Mouse (Mus musculus): ENCODE data around the gene Fam117a.

Gene Fam117a

GRCm38 (mm10) chr11:95366280-95366897 is 29.6 kb downstream of the Fam117a start:
- DNase-seq, result peak in 1 of 2 experiments; percentile 35

- DNase-seq, result no peak
These were observed 30.4 kb downstream of the Fam117a start for GRCm38 (mm10) chr11:95367011-95367735.

GRCm38 (mm10) chr11:95368231-95368823 is 31.5 kb downstream of the Fam117a start:
- no peak for DNase-seq

GRCm38 (mm10) chr11:95368871-95369270 is 32.1 kb downstream of the Fam117a start:
- DNase-seq, result no peak

GRCm38 (mm10) chr11:95369964-95370890 is 33.4 kb downstream of the Fam117a start:
- DNase-seq, result peak in 1 of 2 experiments; percentile 38

DNA sequence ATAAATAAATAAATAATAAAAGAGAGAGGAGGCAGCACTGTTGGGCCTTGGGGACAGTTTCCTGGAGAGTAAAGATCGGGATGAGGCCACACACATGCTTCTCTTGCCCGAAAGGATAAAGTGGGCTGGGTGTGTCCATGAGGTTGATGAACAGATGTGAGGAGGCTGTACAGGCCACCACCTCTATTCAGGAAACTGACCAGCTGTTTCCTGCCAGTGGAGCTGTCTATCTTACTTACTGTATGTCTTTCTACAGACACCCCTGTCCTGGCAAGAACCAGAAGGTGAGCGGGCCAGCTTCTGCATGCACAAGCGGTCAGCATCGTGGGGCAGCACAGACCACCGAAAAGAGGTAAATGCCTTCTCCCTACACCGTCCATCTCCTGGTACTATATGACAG is 34.4 kb downstream of the Fam117a start:
- DNase-seq, result no peak

DNA sequence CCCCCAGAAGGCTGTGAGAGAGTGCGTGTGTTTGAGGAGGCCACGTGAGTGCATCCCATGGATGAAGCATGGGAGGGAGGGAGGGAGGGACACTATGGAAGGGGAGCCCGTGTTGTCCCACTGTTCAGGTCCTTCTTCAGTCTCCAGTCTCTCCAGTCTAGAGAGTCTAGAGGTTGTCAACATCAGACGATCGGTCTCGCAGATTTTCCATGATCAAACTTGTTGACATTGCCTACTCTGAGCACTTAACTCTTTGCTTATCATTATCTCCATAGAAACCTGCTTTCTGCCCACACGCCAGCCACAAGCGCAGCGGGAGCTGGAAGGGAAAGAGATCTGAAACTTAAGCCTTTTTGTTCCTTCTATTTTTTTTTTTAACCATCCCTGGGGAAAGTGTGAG is 42.1 kb downstream of the Fam117a start:
- DNase-seq, result no peak

- DNase-seq, result no peak
These were observed 42.7 kb downstream of the Fam117a start for GRCm38 (mm10) chr11:95379552-95379951.

- DNase-seq, result no peak
These were observed 43.9 kb downstream of the Fam117a start for GRCm38 (mm10) chr11:95380711-95381110.

- peak; percentile 77 to 78 for DNase-seq
These were observed 44.3 kb downstream of the Fam117a start for GRCm38 (mm10) chr11:95381146-95381545.

DNA sequence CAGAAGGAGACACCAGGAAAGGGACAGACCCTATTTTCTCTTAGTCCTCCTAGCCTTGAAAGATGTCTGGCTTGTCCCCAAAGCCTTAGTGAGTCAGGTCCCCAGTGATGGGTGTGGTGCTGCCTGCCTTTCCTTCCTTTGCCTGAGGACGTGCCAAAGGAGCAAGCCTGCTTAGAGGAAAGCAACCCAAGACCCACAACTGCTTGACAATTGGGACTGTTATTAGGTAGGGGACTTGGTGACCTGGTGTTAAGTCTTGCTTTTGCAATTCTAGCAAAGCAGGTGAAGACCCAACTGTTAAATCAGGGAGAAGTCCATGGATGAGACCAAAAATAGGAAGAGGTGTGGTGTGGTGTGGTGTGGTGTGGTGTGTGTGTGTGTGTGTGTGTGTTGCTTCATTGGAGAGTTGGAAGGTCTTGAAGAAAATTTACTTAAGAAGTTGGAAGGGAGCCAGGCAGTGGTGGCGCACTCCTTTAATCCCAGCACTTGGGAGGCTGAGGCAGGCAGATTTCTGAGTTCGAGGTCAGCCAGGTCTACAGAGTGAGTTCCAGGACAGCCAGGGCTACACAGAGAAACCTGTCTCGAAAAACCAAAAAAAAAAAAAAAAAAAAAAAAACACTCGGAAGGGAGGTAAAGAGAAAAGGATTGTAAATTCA is 46.6 kb downstream of the Fam117a start:
- peak; percentile 52 for DNase-seq

- no peak for DNase-seq
These were observed 47.1 kb downstream of the Fam117a start for GRCm38 (mm10) chr11:95384004-95384318.

GRCm38 (mm10) chr11:95384319-95384972 is 47.6 kb downstream of the Fam117a start, which contains the start of gene Slc35b1:
Gene Slc35b1, plus strand, starts transcription at chr11:95384692.
- peak; percentile 95 to 97 for DNase-seq

- DNase-seq, result no peak
These were observed 48.1 kb downstream of the Fam117a start for GRCm38 (mm10) chr11:95384973-95385320.

GRCm38 (mm10) chr11:95387354-95387753 is 50.5 kb downstream of the Fam117a start:
- no peak for DNase-seq

- no peak for DNase-seq
These were observed 52.2 kb downstream of the Fam117a start for GRCm38 (mm10) chr11:95389006-95389405.

- DNase-seq, result no peak
These were observed 53.6 kb downstream of the Fam117a start for GRCm38 (mm10) chr11:95390420-95390819.

- no peak for DNase-seq
These were observed 54.4 kb downstream of the Fam117a start for GRCm38 (mm10) chr11:95391201-95391600.

- no peak for DNase-seq
These were observed 54.9 kb downstream of the Fam117a start for GRCm38 (mm10) chr11:95391743-95392142.

DNA sequence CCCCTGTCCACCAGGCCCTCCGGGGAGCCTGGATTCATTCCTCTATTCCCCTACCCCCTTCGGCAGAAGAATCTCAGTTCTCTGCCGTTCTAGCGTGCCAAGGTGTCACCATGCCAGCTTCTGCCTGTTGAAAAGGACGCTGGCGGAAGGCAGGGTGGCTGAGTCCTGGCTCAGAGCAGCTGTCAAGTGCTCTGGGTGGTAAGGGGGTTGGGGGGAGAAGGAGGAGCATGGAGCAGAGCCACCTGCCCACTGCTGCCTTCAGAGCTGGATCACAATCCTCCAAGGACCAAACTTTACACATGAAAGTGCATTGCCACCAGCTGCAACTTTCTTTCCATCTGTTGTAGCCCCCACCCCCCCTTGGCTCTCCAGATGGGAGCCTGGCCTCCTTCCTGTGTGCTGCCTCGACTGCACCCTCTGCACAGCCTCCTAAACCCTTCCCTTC is 55.4 kb downstream of the Fam117a start:
- DNase-seq, result no peak

DNA sequence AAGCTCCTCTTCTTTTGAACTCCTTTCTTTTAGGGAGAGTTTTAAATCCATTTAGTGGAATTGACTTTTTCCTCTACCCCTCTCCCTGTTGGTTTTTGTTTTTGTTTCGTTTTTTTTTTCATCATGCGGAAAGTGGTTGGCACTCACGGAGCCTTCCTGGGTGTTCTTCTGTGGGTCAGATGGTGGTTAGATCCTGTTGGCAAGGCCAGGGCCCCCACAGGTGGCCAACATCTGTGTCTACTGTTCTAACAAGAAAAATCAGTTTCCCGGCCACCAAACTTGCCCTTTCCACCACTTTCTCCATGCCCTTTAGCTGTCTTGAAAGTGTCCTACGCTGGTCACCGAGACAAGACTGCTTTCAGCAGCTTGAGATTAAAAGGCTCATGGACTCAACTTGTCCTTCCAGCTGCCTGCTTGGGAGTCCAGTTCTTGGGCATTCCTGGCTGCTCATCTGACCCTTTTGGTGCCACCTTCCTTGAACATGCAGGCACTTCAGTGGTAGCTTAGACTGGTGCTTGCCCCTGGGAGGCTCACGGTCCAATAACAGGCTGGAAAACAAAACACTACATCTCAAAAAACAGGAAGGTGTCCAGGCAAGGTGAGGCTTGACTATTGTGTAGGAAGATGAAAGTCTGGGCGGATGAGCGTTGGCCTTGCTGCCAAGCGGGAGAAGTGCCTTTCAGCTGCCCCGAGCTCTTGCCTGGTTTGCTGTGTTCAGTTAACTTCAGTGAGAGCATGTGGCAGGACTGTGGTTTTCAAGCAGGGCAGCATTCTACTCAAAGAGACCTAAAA is 56.1 kb downstream of the Fam117a start:
- DNase-seq, result no peak

Measured in lung, adult 18-20 months (tissue).